Mouse (Mus musculus): ENCODE results near the gene Abhd14b. TPM values are rescaled to one million over a fixed set of nuclear protein-coding genes. Genes with fewer than 3 reads are reported as not detected.
"Not testable (repeated sequence)": the region's sequence is repeated elsewhere in the genome, so short reads cannot be mapped to it uniquely, and the experiment has no call there.

Abhd14b gene
- total RNA-seq, 2 experiments from 2014 or later, result 25.2 to 45.0 TPM

GRCm38 (mm10) chr9:106476002-106476923, 29.0 kb downstream of the Abhd14b start:
- peak; percentile 80 to 82 for DNase-seq

GRCm38 (mm10) chr9:106476924-106477484, 29.7 kb downstream of the Abhd14b start, which contains the start of gene Parp3:
Parp3 (minus strand) TSS chr9:106476949.
- DNase-seq, result peak; percentile 98 to 99

- no peak for DNase-seq
These were observed 30.4 kb downstream of the Abhd14b start for GRCm38 (mm10) chr9:106477649-106478048.

- DNase-seq, result no peak
These were observed 30.8 kb downstream of the Abhd14b start for GRCm38 (mm10) chr9:106478101-106478500.

- DNase-seq, result no peak
These were observed 33.3 kb downstream of the Abhd14b start for GRCm38 (mm10) chr9:106480541-106480940.

- no peak for DNase-seq
These were observed 33.8 kb downstream of the Abhd14b start for GRCm38 (mm10) chr9:106481075-106481474.

- DNase-seq, result no peak
These were observed 34.4 kb downstream of the Abhd14b start for GRCm38 (mm10) chr9:106481676-106482075.

- no peak for DNase-seq
These were observed 35.4 kb downstream of the Abhd14b start for GRCm38 (mm10) chr9:106482578-106483115.

GRCm38 (mm10) chr9:106483136-106483535, 35.9 kb downstream of the Abhd14b start:
- DNase-seq, result no peak

GRCm38 (mm10) chr9:106483606-106484005, 36.3 kb downstream of the Abhd14b start:
- DNase-seq, result no peak

GRCm38 (mm10) chr9:106485076-106485475, 37.8 kb downstream of the Abhd14b start:
- no peak for DNase-seq

- not testable (repeated sequence) for DNase-seq
These were observed 40.3 kb downstream of the Abhd14b start for GRCm38 (mm10) chr9:106487602-106488001.

- peak in 1 of 2 experiments; percentile 27 for DNase-seq
These were observed 52.4 kb downstream of the Abhd14b start, which contains the start of gene Iqcf1 for GRCm38 (mm10) chr9:106499667-106500066. Iqcf1 (plus strand) TSS chr9:106499967.

- no peak for DNase-seq
These were observed 54.6 kb downstream of the Abhd14b start for GRCm38 (mm10) chr9:106501846-106502245.

Other genes starting within 250 kb of the Abhd14b start
- 100 to 1,000 TPM in 1 of 2 experiments, 10 to 100 TPM in 1; 90.8 to 117 TPM for gene Ppm1m, start 247.7 kb upstream of the Abhd14b start, total RNA-seq (2021)
- gene Twf2, start 244.4 kb upstream of the Abhd14b start, total RNA-seq (2021), result 100 to 1,000 TPM in 1 of 2 experiments, 10 to 100 TPM in 1; 64.8 to 117 TPM
- under 1 TPM; 0.89 TPM for gene Tlr9, start 224.9 kb upstream of the Abhd14b start, total RNA-seq (2021)
- 1,000 to 10,000 TPM; 1,599 to 3,152 TPM for gene Alas1, start 198.8 kb upstream of the Abhd14b start, total RNA-seq (2021)
- 1 to 10 TPM; 3.6 to 5.6 TPM for gene Poc1a, start 166.4 kb upstream of the Abhd14b start, total RNA-seq (2021)
- 10 to 100 TPM; 16.4 to 24.1 TPM for gene Dusp7, start 78.8 kb upstream of the Abhd14b start, total RNA-seq (2021)
- gene Rpl29, start 18.0 kb upstream of the Abhd14b start, total RNA-seq (2021), result 100 to 1,000 TPM; 403 to 411 TPM
- 10 to 100 TPM; 11.7 to 14.8 TPM for gene Acy1, start 9.1 kb upstream of the Abhd14b start, total RNA-seq (2021)
- 10 to 100 TPM; 18.9 to 20.2 TPM for gene Abhd14a, start 219 bp downstream of the Abhd14b start, total RNA-seq (2021)
- gene Pcbp4, start 5.8 kb downstream of the Abhd14b start, total RNA-seq (2021), result 10 to 100 TPM; 20.2 to 27.7 TPM
- under 1 TPM in 1 of 2 experiments, not detected in 1; 0.13 TPM for gene Gpr62, start 18.5 kb downstream of the Abhd14b start, total RNA-seq (2021)
- gene Rrp9, start 28.5 kb downstream of the Abhd14b start, total RNA-seq (2021), result 10 to 100 TPM; 28.0 to 37.2 TPM
- 10 to 100 TPM; 37.8 to 55.4 TPM for gene Parp3, start 29.5 kb downstream of the Abhd14b start, total RNA-seq (2021)
- not detected for gene Iqcf1, start 52.5 kb downstream of the Abhd14b start, total RNA-seq (2021)
- gene Iqcf5, start 67.1 kb downstream of the Abhd14b start, total RNA-seq (2021), result not detected
- gene Iqcf3, start 114.2 kb downstream of the Abhd14b start, total RNA-seq (2021), result not detected
- gene Iqcf4, start 123.5 kb downstream of the Abhd14b start, total RNA-seq (2021), result not detected
- gene Iqcf6, start 179.1 kb downstream of the Abhd14b start, total RNA-seq (2021), result not detected
- not detected for gene Grm2, start 208.6 kb downstream of the Abhd14b start, total RNA-seq (2021)
- 100 to 1,000 TPM; 109 to 149 TPM for gene Tex264, start 238.5 kb downstream of the Abhd14b start, total RNA-seq (2021)